Mouse (Mus musculus) Patski (cell line): Measurements from ENCODE around the gene Cacul1. TPM values are rescaled to one million over a fixed set of nuclear protein-coding genes. Genes with fewer than 3 reads are reported as not detected.
A peak's percentile ranks its signal among the peaks of the same experiment; 100 is the strongest.

Experiments used
- ATAC-seq: fragments of 100-300 bp; one replicate; pipeline ENCODE4 v1.8.0; 2021
- CTCF ChIA-PET: fragments of 350-600 bp; sonication (Branson Sonifier 250); formaldehyde crosslinking; loops from one replicate; lab custom pipeline; 2022; ENCODE audit warnings: inconsistent platforms; lab: Charles Lee
- POLR2A ChIA-PET: fragments of 350-600 bp; sonication (Branson Sonifier 250); formaldehyde crosslinking; loops from one replicate; lab custom pipeline; 2022; ENCODE audit warnings: antibody characterized with exemption, inconsistent platforms; lab: Charles Lee
- DNase-seq: peaks from one replicate; pipeline ENCODE4 v3.0.0-alpha.2; 2011; ENCODE audit warnings: low read depth, low spot score
- H3K27me3 ChIP-seq: fragments of 371-371 bp; one replicate; pipeline ENCODE4 v1.5.1; 2021
- CTCF ChIP-seq: fragments of 100-300 bp; IDR thresholded peaks from one replicate; pipeline ENCODE4 v1.5.1; 2021
- in situ Hi-C: fragments of 300-500 bp; cut with MboI; formaldehyde crosslinking; loops from 3 replicates; pipeline ENCODE4 v1.11.1; 2018; ENCODE audit warnings: low pct_unique_long_range_greater_than_20kb, mixed read lengths
- polyA plus RNA-seq: library from polyadenylated mRNA; unstranded; gene quantifications from one replicate; pipeline ENCODE4 v1.2.3, GENCODE M21; 2021

Gene Cacul1
- polyA plus RNA-seq, 1 experiment from 2014 or later = 84.2 TPM

DNA sequence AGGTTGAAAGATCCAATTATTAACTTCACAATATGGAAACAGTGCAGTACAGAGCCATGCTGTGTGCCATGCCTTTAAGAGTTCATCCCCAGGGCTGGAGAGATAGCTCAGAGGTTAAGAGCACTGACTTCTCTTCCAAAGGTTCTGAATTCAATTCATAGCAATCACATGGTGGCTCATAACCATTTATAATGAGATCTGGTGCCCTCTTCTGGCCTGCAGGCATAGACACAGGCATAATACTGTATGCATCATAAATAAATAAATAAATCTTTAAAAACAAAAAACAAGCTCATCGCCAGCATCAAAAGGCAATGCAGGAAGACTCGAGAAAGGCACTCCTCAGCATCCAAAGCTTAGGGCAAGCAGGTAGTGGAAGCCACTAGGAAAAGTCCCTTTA lies 37.5 kb downstream of the Cacul1 start:
- TF ChIP-seq CTCF = peak; percentile 52
- in situ Hi-C loops = no loop called here
- ChIA-PET CTCF (interaction anchor here (0.8 to 2.9 kb wide), 11 partner anchors 10 to 87 kb away, joined by 3 to 15 read pairs (median 4); no protein-coding TSS in a partner anchor), POLR2A (no interaction called here)
- ATAC-seq (no peak), DNase-seq (no peak)
- H3K27me3 ChIP-seq = no peaks in the 10 kb centered on the region

DNA sequence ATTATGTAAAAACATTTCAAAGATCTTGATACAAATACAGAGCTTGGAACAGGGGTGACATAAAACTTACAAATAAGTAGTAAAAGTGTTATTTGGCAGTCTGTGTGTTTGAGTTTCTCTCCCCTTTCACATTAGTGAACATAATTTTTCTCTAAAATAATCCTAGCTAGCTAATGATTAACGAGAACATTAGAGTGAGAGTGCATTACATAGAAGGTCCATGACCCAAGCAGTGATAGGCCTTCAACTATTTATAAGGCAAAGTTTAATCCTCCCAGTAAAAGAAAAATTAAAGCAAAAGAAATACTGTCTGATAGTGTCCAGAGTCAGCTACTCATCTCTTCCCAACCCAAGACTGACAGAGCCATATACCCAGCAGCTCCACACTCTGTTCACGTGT lies 48.9 kb downstream of the Cacul1 start:
- DNase-seq (no peak), ATAC-seq (no peak)
- no peak for TF ChIP-seq CTCF
- H3K27me3 ChIP-seq = no peaks in the 10 kb centered on the region
- ChIA-PET CTCF (interaction anchor here (1.0 to 1.3 kb wide), 2 partner anchors 11 to 13 kb away, joined by 3 to 9 read pairs; no protein-coding TSS in a partner anchor), POLR2A (no interaction called here)
- in situ Hi-C loops = no loop called here

DNA sequence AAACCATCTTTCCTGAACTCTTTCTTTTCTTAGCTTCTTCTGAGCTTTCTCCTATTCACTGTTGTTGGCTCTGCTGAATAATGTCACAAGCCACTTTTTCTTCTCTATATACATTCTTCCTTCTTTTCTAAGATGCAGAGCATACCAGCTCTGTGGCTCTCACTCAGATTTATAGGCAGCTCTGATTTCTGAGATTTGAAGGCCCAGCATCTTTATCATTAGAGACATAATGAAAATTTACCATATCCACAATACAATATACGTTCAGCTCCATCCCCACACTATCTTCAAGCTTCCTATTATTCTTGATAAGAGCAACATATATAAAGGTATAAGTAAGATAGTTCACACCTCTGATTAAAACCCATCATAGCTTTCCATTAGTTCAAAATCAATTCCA lies 50.7 kb downstream of the Cacul1 start:
- no peak for TF ChIP-seq CTCF
- CTCF ChIA-PET = interaction anchor here (1.0 to 1.8 kb wide), 4 partner anchors 9 to 92 kb away, joined by 3 to 5 read pairs (median 4); no protein-coding TSS in a partner anchor
- ATAC-seq = no peak
- in situ Hi-C loops = no loop called here
- no peak for DNase-seq
- H3K27me3 ChIP-seq = no peaks in the 10 kb centered on the region
- POLR2A ChIA-PET = no interaction called here

DNA sequence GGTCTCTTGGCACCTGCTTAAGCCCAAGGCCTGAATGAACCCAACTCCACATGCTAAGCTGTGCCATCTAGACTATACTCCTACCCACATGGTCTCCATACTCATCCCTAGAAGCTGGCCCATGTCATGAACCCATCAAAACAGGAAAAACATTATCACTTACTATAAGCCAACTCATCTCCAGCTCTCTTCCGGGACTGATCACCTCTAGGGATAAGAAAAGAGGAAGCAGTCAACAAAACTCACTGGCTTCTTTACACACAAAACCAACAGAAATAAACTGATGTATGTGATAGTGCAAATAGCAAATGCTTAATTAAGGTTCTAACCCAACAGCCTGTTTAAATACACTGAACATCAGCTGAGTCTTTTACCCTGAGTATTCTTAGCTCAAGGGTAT lies 51.5 kb downstream of the Cacul1 start:
- ATAC-seq (no peak), DNase-seq (no peak)
- no peak for TF ChIP-seq CTCF
- POLR2A ChIA-PET = interaction anchor here (0.6 kb wide), 2 partner anchors 25 to 63 kb away, joined by 5 to 9 read pairs; no protein-coding TSS in a partner anchor
- in situ Hi-C loops = no loop called here
- H3K27me3 ChIP-seq = no peaks in the 10 kb centered on the region
- CTCF ChIA-PET = interaction anchor here (0.8 to 1.8 kb wide), 4 partner anchors 9 to 36 kb away, joined by 3 to 5 read pairs (median 4); no protein-coding TSS in a partner anchor

DNA sequence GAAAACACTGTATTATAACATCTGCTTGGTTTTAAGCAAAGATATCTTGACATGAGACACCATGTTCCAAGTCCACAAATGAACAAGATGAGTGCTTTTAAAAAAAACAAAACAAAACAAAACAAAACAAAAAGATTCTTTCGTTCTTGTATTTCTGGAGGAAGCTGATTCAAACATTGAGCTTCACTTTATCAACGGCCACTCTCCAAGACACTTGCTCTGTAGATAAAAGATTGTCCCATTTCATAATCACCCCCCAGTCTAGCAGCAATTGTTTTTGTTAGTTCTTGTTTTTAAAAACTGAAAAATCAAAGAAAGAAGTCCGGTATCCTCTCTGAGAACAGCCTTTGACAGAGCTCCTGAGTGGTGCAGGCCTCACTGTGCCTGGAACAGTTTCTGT lies 52.2 kb downstream of the Cacul1 start:
- ChIA-PET POLR2A (interaction anchor here (0.6 kb wide), 2 partner anchors 24 to 64 kb away, joined by 5 to 9 read pairs; no protein-coding TSS in a partner anchor), CTCF (interaction anchor here (0.8 to 1.8 kb wide), 3 partner anchors 10 to 25 kb away, joined by 3 to 5 read pairs (median 3); no protein-coding TSS in a partner anchor)
- H3K27me3 ChIP-seq = no peaks in the 10 kb centered on the region
- ATAC-seq = no peak
- no peak for DNase-seq
- TF ChIP-seq CTCF = no peak
- in situ Hi-C loops = no loop called here

DNA sequence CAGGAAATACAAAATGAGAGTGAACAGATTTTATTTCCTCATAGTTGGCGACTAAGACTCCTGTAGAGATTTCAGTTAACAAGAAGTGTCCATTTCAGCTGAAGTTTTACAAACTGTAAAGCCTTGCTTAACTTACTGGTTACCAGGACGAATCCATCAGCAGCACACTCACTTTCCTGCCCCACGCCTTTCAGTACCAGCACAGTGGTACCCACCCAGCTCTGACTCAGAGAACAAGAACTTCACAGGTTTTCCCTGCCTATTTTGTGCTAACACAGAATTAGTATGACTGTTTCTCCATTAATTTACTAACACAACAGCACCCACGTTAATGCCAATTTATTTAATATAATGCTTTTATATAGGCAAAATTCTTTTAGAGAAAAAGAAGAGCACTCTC lies 53.9 kb downstream of the Cacul1 start:
- ATAC-seq (no peak), DNase-seq (no peak)
- ChIA-PET POLR2A (no interaction called here), CTCF (interaction anchor here (1.2 kb wide), 1 partner anchor 72 kb away, joined by 3 read pairs; no protein-coding TSS in a partner anchor)
- H3K27me3 ChIP-seq = no peaks in the 10 kb centered on the region
- TF ChIP-seq CTCF = no peak
- in situ Hi-C loops = no loop called here

DNA sequence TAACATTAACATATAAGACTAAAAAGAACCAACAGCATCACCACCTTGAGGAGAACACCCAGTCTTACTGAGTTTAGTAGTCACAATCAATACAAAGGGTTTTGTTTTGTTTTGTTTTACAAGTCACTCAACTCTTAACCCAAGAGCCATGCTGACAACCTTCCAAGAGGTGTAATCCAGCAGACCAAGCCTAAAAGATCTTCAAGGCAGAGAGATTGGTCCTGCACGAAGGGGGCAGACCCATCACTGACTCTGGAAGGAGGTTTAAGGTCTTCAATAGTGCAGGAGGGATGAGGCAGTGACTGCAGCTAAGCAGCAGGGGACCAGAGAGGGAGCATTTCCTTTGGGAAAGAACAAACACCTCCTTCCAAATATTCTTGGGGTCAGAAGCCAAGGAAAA lies 55.7 kb downstream of the Cacul1 start:
- TF ChIP-seq CTCF = no peak
- ATAC-seq = no peak
- ChIA-PET CTCF (interaction anchor here (1.4 kb wide), 1 partner anchor 28 kb away, joined by 3 read pairs; no protein-coding TSS in a partner anchor), POLR2A (no interaction called here)
- no peaks in the 10 kb centered on the region for H3K27me3 ChIP-seq
- DNase-seq = no peak
- in situ Hi-C loops = no loop called here

DNA sequence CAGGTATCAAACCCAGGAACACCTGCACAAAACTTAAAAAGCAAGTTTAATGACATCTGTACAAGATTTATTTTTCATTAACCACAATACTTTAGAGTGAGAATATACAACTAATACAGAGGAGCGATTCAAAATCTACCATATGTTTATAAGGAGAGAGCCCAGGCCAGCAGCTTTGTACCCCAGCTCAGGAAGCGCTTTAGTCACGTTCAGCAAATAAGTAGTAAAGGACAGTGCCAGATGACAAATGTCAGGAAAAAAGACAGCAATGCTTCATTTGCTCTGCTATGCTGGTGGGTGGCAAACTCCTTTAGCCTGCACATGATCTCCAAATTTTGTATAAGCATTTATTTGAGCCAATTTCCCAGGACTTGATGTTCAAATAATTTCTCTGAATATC lies 56.1 kb downstream of the Cacul1 start:
- TF ChIP-seq CTCF = no peak

DNA sequence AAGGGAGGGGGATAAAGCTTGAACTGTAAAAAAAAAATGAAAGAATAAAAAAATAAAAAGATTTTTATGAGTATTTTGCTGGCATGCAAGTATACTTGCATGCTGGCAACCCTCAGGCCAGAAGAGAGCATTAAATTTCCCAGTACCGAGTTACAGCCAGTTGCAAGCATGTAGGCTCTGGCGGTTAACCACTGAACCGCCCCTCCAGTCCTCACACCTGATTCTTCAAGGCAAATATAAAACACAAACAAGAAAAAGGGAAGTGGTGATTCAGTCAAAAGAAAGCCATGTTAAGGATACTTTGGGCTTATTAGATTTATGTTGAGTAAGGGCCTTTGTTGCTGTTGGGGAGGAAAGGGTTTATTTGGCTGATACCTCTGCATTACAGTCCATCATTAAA lies 60.7 kb downstream of the Cacul1 start:
- no peak for ATAC-seq
- ChIA-PET POLR2A (no interaction called here), CTCF (no interaction called here)
- no peaks in the 10 kb centered on the region for H3K27me3 ChIP-seq
- DNase-seq = no peak
- in situ Hi-C loops = no loop called here
- no peak for TF ChIP-seq CTCF

More for the DNA sequence above, 56.1 kb downstream of the Cacul1 start:
- CTCF ChIA-PET = interaction anchor here (1.4 kb wide), 1 partner anchor 29 kb away, joined by 3 read pairs; no protein-coding TSS in a partner anchor
- in situ Hi-C loops = no loop called here
- no peaks in the 10 kb centered on the region for H3K27me3 ChIP-seq
- POLR2A ChIA-PET = no interaction called here
- DNase-seq (no peak), ATAC-seq (no peak)

DNA sequence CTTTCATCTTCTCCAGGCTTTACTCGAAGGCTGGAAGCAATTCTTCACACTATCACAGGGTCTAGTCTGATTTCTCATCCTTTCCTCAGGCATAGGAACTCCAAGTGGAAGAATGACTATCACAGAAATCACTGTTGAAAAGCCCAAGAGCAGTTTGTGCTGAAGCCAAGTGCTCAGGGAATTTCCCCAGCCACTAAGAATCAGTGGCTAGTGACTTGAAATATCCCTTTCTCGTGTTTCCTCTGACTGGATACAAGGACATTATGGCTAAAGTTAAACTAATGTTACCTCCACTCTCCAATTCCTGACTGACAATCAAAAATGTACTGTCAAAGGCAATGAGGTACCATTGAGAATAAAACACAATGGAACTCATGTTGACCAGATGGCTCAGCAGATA lies 65.8 kb downstream of the Cacul1 start:
- CTCF ChIA-PET = interaction anchor here (1.3 kb wide), 1 partner anchor 19 kb away, joined by 5 read pairs; no protein-coding TSS in a partner anchor
- H3K27me3 ChIP-seq = no peaks in the 10 kb centered on the region
- no peak for TF ChIP-seq CTCF
- in situ Hi-C loops = no loop called here
- ATAC-seq (peak; percentile 52), DNase-seq (peak; percentile 54)
- POLR2A ChIA-PET = interaction anchor here (0.8 kb wide), 1 partner anchor 27 kb away, joined by 3 read pairs; no protein-coding TSS in a partner anchor

DNA sequence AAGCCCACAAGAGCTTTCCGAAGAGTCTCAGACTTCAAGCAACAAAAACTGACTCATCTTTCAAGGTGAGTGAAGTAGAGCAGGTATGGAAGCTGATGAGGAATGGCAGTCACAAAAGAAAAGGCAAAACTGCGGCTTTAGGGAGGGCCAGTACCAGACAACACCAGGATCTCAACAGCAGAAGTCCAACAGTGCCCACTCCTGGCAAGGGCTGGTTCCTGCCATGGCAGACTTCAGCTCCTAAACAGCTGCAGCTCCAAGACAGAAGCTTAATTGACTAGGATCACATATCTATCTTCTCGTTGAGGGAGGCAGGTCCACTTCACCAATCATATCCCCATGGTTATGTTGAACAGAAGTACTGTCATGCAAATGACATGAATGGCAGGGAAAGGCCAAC lies 67.4 kb downstream of the Cacul1 start:
- no peaks in the 10 kb centered on the region for H3K27me3 ChIP-seq
- peak; percentile 39 for TF ChIP-seq CTCF
- POLR2A ChIA-PET = no interaction called here
- CTCF ChIA-PET = interaction anchor here (1.1 to 1.3 kb wide), 2 partner anchors 17 to 23 kb away, joined by 3 to 5 read pairs; no protein-coding TSS in a partner anchor
- ATAC-seq (no peak), DNase-seq (no peak)
- in situ Hi-C loops = no loop called here
